Mouse (Mus musculus) heart, postnatal 0 days (tissue): ENCODE data around the gene Pan2. TPM values are rescaled to one million over a fixed set of nuclear protein-coding genes. Genes with fewer than 3 reads are reported as not detected.
A peak's percentile ranks its signal among the peaks of the same experiment; 100 is the strongest.

Experiments used
- ATAC-seq: fragments of 200-750 bp; cut with Nextera tagmentation; 2 replicates; pipeline ENCODE4 v1.8.0; 2017; ENCODE audit warnings: low read depth, moderate number of reproducible peaks, moderate library complexity; ENCODE audit not compliant: insufficient read depth
- DNase-seq: peaks from one replicate; pipeline ENCODE4 v3.0.0-alpha.2; 2016; ENCODE audit warnings: low spot score
- H3K27ac ChIP-seq: fragments of 300-500 bp; sonication (generic); 2 replicates; pipeline ENCODE4 v1.5.1; 2014; ENCODE audit warnings: low read depth, mild to moderate bottlenecking
- H3K27me3 ChIP-seq: fragments of 300-500 bp; sonication (generic); 2 replicates; pipeline ENCODE4 v1.6.1; 2014; ENCODE audit warnings: low read length, mixed read lengths; ENCODE audit not compliant: control insufficient read depth, insufficient read depth
- H3K36me3 ChIP-seq: fragments of 300-500 bp; sonication (generic); replicated peaks from 2 replicates; pipeline ENCODE4 v1.6.1; 2014; ENCODE audit warnings: low read length, mixed read lengths; ENCODE audit not compliant: control insufficient read depth, insufficient read depth
- H3K4me1 ChIP-seq: fragments of 300-500 bp; sonication (generic); 2 replicates; pipeline ENCODE4 v1.6.1; 2014; ENCODE audit warnings: antibody characterized with exemption; ENCODE audit not compliant: control insufficient read depth, insufficient read depth
- H3K4me2 ChIP-seq: fragments of 300-500 bp; sonication (generic); 2 replicates; pipeline ENCODE4 v1.6.1; 2014; ENCODE audit warnings: low read depth, mild to moderate bottlenecking, low read length, moderate library complexity
- H3K4me3 ChIP-seq: fragments of 300-500 bp; sonication (generic); 2 replicates; pipeline ENCODE4 v1.5.1; 2014; ENCODE audit warnings: low read depth, low read length
- H3K9ac ChIP-seq: fragments of 300-500 bp; sonication (generic); replicated peaks from 2 replicates; pipeline ENCODE4 v1.6.1; 2014; ENCODE audit warnings: low read depth, low read length, mixed read lengths
- H3K9me3 ChIP-seq: fragments of 300-500 bp; sonication (generic); replicated peaks from 2 replicates; pipeline ENCODE4 v1.6.1; 2016; ENCODE audit warnings: low read length; ENCODE audit not compliant: control insufficient read depth
- CTCF ChIP-seq: IDR thresholded peaks from 2 replicates; pipeline ENCODE4 v1.5.1; 2016; ENCODE audit warnings: antibody characterized with exemption, control low read depth, low read depth
- EP300 ChIP-seq: IDR thresholded peaks from 2 replicates; pipeline ENCODE4 v1.6.1; 2016; ENCODE audit warnings: antibody characterized with exemption, low read depth
- WGBS: fragments of 180-500 bp; shearing (Covaris S2); extraction: QIAGEN DNeasy Blood & Tissue Kit; methylation state at CpG from one replicate; pipeline ENCODE4 v1.1.7; 2014; 5-methylcytosine and 5-hydroxymethylcytosine counted together
- polyA plus RNA-seq: library from polyadenylated mRNA; unstranded; fragments of >200 nt; fragmentation: Nextera tagmentation; extraction: Ambion mirVana; gene quantifications from 2 replicates; pipeline ENCODE4 v1.2.1, GENCODE M21; 2015
- total RNA-seq: library from RNA; depleted of rRNA; stranded (reverse); fragments of >200 nt; gene quantifications from 2 replicates; pipeline ENCODE4 v1.2.3, GENCODE M21; 2014; ENCODE audit warnings: low replicate concordance

The Pan2 gene
- total and polyA plus RNA-seq, 2 experiments from 2014 or later: 13.4 to 24.1 TPM

GRCm38 (mm10) chr10:128344568-128345275 is 41.6 kb downstream of the Pan2 start:
- DNase-seq (peak; percentile 93), ATAC-seq (peak; percentile 89)
- TF ChIP-seq CTCF (no peak), EP300 (peak; percentile 77; the same call in 1 of the 2 replicates)
- Histone ChIP-seq H3K4me1 (peaks cover 34% of the 10 kb centered on the region; the same call in 1 of the 2 replicates), H3K4me2 (peak overlapping the region; percentile 56), H3K9me3 (no peaks in the 10 kb centered on the region), H3K27ac (peak overlapping the region; percentile 78), H3K4me3 (peak overlapping the region; percentile 34), H3K27me3 (no peaks in the 10 kb centered on the region), H3K36me3 (peaks cover 5% of the 10 kb centered on the region; the same call in 1 of the 2 replicates), H3K9ac (peak overlapping the region; percentile 35)
- WGBS: 6% methylated on average over 7 of the region's 7 CpGs

- Histone ChIP-seq H3K9me3 (no peaks in the 10 kb centered on the region), H3K27me3 (no peaks in the 10 kb centered on the region), H3K9ac (no peak overlapping the region), H3K4me2 (no peak overlapping the region), H3K36me3 (peaks cover 33% of the 10 kb centered on the region), H3K27ac (no peak overlapping the region), H3K4me3 (no peak overlapping the region), H3K4me1 (peaks cover 21% of the 10 kb centered on the region; the same call in 1 of the 2 replicates)
- WGBS: 81% methylated on average over 8 of the region's 8 CpGs
- DNase-seq (no peak), ATAC-seq (no peak)
- TF ChIP-seq EP300 (no peak), CTCF (no peak)
These were observed 44.4 kb downstream of the Pan2 start for GRCm38 (mm10) chr10:128347541-128347940.

- Histone ChIP-seq H3K27ac (no peak overlapping the region), H3K4me1 (no peaks in the 10 kb centered on the region), H3K4me2 (no peak overlapping the region), H3K36me3 (peaks cover 86% of the 10 kb centered on the region), H3K27me3 (no peaks in the 10 kb centered on the region), H3K9ac (no peak overlapping the region), H3K9me3 (no peaks in the 10 kb centered on the region), H3K4me3 (no peak overlapping the region)
- WGBS: 44% methylated on average over 2 of the region's 2 CpGs
- TF ChIP-seq CTCF: peak; percentile 59
- TF ChIP-seq EP300: no peak
- ATAC-seq (peak; percentile 37; the same call in 1 of the 2 replicates), DNase-seq (peak; percentile 57)
These were observed 55.7 kb downstream of the Pan2 start for GRCm38 (mm10) chr10:128358796-128359195.

GRCm38 (mm10) chr10:128359226-128359625 is 56.1 kb downstream of the Pan2 start:
- no peaks in the 10 kb centered on the region for H3K9me3 ChIP-seq
- DNase-seq (no peak), ATAC-seq (no peak)
- TF ChIP-seq EP300 (no peak), CTCF (no peak)
- peaks cover 82% of the 10 kb centered on the region for H3K36me3 ChIP-seq
- no peaks in the 10 kb centered on the region for H3K4me1 ChIP-seq
- H3K27me3 ChIP-seq: no peaks in the 10 kb centered on the region
- H3K9ac ChIP-seq: no peak overlapping the region
- WGBS: 47% methylated on average over 6 of the region's 6 CpGs
- H3K27ac ChIP-seq: no peak overlapping the region
- H3K4me3 ChIP-seq: no peak overlapping the region
- no peak overlapping the region for H3K4me2 ChIP-seq

GRCm38 (mm10) chr10:128361836-128362235 is 58.7 kb downstream of the Pan2 start:
- ATAC-seq (0 out of 2 replicates have a peak, but pooled peaks have one; percentile 22), DNase-seq (no peak)
- Histone ChIP-seq H3K4me3 (no peak overlapping the region), H3K4me1 (no peaks in the 10 kb centered on the region), H3K27me3 (no peaks in the 10 kb centered on the region), H3K9ac (no peak overlapping the region), H3K9me3 (no peaks in the 10 kb centered on the region), H3K36me3 (peaks cover 76% of the 10 kb centered on the region), H3K4me2 (no peak overlapping the region), H3K27ac (peak overlapping the region; percentile 65)
- TF ChIP-seq CTCF (no peak), EP300 (no peak)
- WGBS: 61% methylated on average over 6 of the region's 6 CpGs

GRCm38 (mm10) chr10:128362568-128362967 is 59.4 kb downstream of the Pan2 start:
- Histone ChIP-seq H3K27me3 (no peaks in the 10 kb centered on the region), H3K9me3 (no peaks in the 10 kb centered on the region), H3K27ac (peak overlapping the region; percentile 65), H3K4me1 (0 out of 2 replicates have a peak, but pooled peaks cover 2% of the 10 kb centered on the region), H3K4me3 (no peak overlapping the region), H3K4me2 (no peak overlapping the region), H3K36me3 (peaks cover 69% of the 10 kb centered on the region), H3K9ac (no peak overlapping the region)
- ATAC-seq (no peak), DNase-seq (peak; percentile 27)
- 45% methylated on average over 3 of the region's 3 CpGs for WGBS
- no peak for TF ChIP-seq EP300
- peak; percentile 46 for TF ChIP-seq CTCF
